18 mouse cellular contexts compared by ENCODE assay signal in the genomic region with DNA sequence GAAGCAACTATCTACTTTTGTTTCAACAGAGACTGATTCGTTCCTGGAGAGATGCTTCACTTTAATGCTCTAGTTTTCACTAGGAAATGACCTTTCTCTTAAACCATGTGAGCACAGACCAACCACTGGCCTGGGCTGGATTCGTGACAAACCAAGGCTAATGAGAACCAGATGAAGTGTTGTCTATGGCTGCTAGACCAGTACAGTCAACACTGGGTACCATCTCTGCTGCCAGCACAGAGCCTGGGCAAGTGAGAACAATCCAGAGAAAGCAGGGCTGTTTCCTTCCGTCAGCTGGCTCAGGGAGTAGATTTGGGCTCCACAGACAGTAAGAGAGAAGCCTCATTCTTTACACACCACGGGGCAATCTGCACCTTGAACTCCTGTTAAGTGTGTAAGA.
A peak's percentile ranks its signal among the peaks of the same experiment; 100 is the strongest.
DNase-seq lines count a peak whose midpoint lies in the region; ATAC-seq lines count a peak whose summit lies in the region.
"Had no signal": no experiment of that assay in that cellular context is flagged by ENCODE, and none has a peak within 500 bp of the region (broad histone marks: within the 10 kb centered on the region; RNA-seq: fewer than 3 reads in every experiment).

No protein-coding gene starts in this region.

- DNase-seq in gastrocnemius, postnatal 25 days = peak; percentile 10
- no peak for DNase-seq in gastrocnemius, postnatal 10 days
- peak; percentile 78 for DNase-seq in NIH3T3 (ENCODE audit: low read depth)
- DNase-seq in embryo, embryonic 11 days = peak; percentile 66
- DNase-seq in limb, embryonic 11.5 days (ENCODE audit: low spot score) = peak; percentile 50
- DNase-seq in adrenal gland, postnatal 14 days = no peak
- DNase-seq in right cerebral cortex, postnatal 10 days (ENCODE audit: low spot score in 2 of 2) = no peak
- DNase-seq in kidney, postnatal 10 days = no peak
- DNase-seq: cerebellum, postnatal 25 days; heart, postnatal 10 days; kidney, adult 2 months; kidney, postnatal 36 days; layer of hippocampus, postnatal 36 days; right cerebral cortex, postnatal 4 days had no signal

- no peak overlapping the region for H3K9ac ChIP-seq in limb, embryonic 11.5 days (ENCODE audit: low read length)
- H3K9ac ChIP-seq: limb, embryonic 13.5 days; liver, embryonic 15.5 days; midbrain, embryonic 13.5 days had no signal

- H3K4me3 ChIP-seq in limb, embryonic 11.5 days (ENCODE audit: low read depth, low read length) = no peak overlapping the region
- H3K4me3 ChIP-seq: limb, embryonic 13.5 days; liver, embryonic 15.5 days; midbrain, embryonic 13.5 days had no signal

- peak overlapping the region; percentile 61 for H3K27ac ChIP-seq in limb, embryonic 11.5 days (replicated peaks; ENCODE audit: low read depth, low read length)
- H3K27ac ChIP-seq: limb, embryonic 13.5 days; liver, embryonic 15.5 days; midbrain, embryonic 13.5 days had no signal

- H3K4me2 ChIP-seq in limb, embryonic 11.5 days (ENCODE audit: low read depth, severe bottlenecking) = no peak overlapping the region
- H3K4me2 ChIP-seq: limb, embryonic 13.5 days; liver, embryonic 15.5 days; midbrain, embryonic 13.5 days had no signal

- no peak for ATAC-seq in limb, embryonic 11.5 days (ENCODE audit: insufficient number of reproducible peaks, low FRiP score, low TSS enrichment, low read depth)
- ATAC-seq: hindbrain, embryonic 16.5 days had no signal

- H3K36me3 ChIP-seq in limb, embryonic 11.5 days (ENCODE audit: control insufficient read depth, insufficient read depth, low read length) = no peaks in the 10 kb centered on the region
- H3K36me3 ChIP-seq: midbrain, embryonic 13.5 days had no signal

- peaks cover 12% of the 10 kb centered on the region for H3K4me1 ChIP-seq in limb, embryonic 11.5 days (ENCODE audit: control insufficient read depth, insufficient read depth, low read length)
- H3K4me1 ChIP-seq: liver, embryonic 15.5 days had no signal

- WGBS in limb, embryonic 11.5 days = 25% methylated on average over 4 of the region's 4 CpGs

- H3K9me3 ChIP-seq in limb, embryonic 11.5 days (ENCODE audit: control insufficient read depth, low read length) = no peaks in the 10 kb centered on the region
- H3K9me3 ChIP-seq: limb, embryonic 13.5 days; liver, embryonic 15.5 days; midbrain, embryonic 13.5 days had no signal

- H3K27me3 ChIP-seq in limb, embryonic 11.5 days (ENCODE audit: control insufficient read depth, insufficient read depth, low read length) = no peaks in the 10 kb centered on the region
- H3K27me3 ChIP-seq: limb, embryonic 13.5 days; liver, embryonic 15.5 days had no signal

Comparison
In these comparisons a context has a peak if more than half of its experiments do, and no peak if none do; other contexts are left out.
1. DNase-seq: peak in gastrocnemius, postnatal 25 days (single experiment), NIH3T3 (single experiment), embryo, embryonic 11 days (single experiment) and limb, embryonic 11.5 days (single experiment); none in gastrocnemius, postnatal 10 days (single experiment), adrenal gland, postnatal 14 days (single experiment), right cerebral cortex, postnatal 10 days (0 of 2) and kidney, postnatal 10 days (single experiment).